Comparison of ENCODE assay signal across 10 mouse cellular contexts in the genomic region with DNA sequence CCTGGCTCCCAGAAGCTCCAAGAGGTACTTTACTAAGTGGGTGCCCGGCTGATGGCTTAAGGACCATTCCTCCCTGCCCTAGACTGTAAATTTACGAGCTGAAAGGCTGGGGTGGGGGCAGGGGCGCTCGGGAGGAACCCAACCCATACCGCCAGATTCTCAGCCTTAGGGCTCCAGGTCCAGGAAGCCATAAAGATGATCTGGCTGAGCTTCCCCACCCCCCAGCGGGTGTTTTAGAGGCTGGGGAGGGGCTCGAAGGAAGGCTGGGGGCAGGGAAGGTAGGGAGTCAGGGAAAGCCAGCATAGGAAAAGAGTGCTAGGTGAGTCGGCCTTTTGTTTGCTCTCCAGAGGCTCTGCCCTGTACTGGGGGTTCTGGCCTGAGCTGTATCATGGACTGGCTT. TPM values are rescaled to one million over a fixed set of nuclear protein-coding genes. Genes with fewer than 3 reads are reported as not detected.
DNase-seq lines count a peak whose midpoint lies in the region; ATAC-seq and TF ChIP-seq lines count a peak whose summit lies in the region.
"Had no signal": no experiment of that assay in that cellular context is flagged by ENCODE, and none has a peak within 500 bp of the region (broad histone marks: within the 10 kb centered on the region; RNA-seq: fewer than 3 reads in every experiment).

No protein-coding gene starts in this region.

- no peaks in the 10 kb centered on the region for H3K27me3 ChIP-seq in heart, embryonic 13.5 days (replicated peaks)
- no peaks in the 10 kb centered on the region for H3K27me3 ChIP-seq in lung, embryonic 14.5 days (ENCODE audit: insufficient read depth, low read length)
- no peaks in the 10 kb centered on the region for H3K27me3 ChIP-seq in limb, embryonic 13.5 days

- peak overlapping the region; percentile 83 for H3K9ac ChIP-seq in heart, embryonic 13.5 days
- peak overlapping the region; percentile 26 for H3K9ac ChIP-seq in lung, embryonic 14.5 days
- peak overlapping the region; percentile 48; the same call in 1 of the 2 replicates for H3K9ac ChIP-seq in limb, embryonic 13.5 days

- no peaks in the 10 kb centered on the region for H3K9me3 ChIP-seq in heart, embryonic 13.5 days
- no peaks in the 10 kb centered on the region for H3K9me3 ChIP-seq in lung, embryonic 14.5 days (ENCODE audit: low read depth, low read length)
- no peaks in the 10 kb centered on the region for H3K9me3 ChIP-seq in limb, embryonic 13.5 days

- 0 out of 2 replicates have a peak overlapping the region, but pooled peaks have one; percentile 3 for H3K4me3 ChIP-seq in heart, embryonic 13.5 days
- H3K4me3 ChIP-seq in lung, embryonic 14.5 days (ENCODE audit: low read depth, low read length): no peak overlapping the region
- H3K4me3 ChIP-seq in limb, embryonic 13.5 days: no peak overlapping the region
- H3K4me3 ChIP-seq in left cerebral cortex, adult 2 months: no peak overlapping the region

- no peaks in the 10 kb centered on the region for H3K36me3 ChIP-seq in heart, embryonic 13.5 days
- H3K36me3 ChIP-seq in lung, embryonic 14.5 days (ENCODE audit: insufficient read depth): no peaks in the 10 kb centered on the region
- H3K36me3 ChIP-seq in limb, embryonic 13.5 days: no peaks in the 10 kb centered on the region

- intact Hi-C loops in heart, postnatal 10 days (cut with DNase I): no loop called here
- intact Hi-C loops in left cerebral cortex, adult 2 months (cut with DNase I): no loop called here

- no peak for ATAC-seq in heart, embryonic 13.5 days (ENCODE audit: extremely low read depth, insufficient number of reproducible peaks, low FRiP score, low TSS enrichment)
- no peak for ATAC-seq in lung, embryonic 14.5 days (ENCODE audit: insufficient read depth)
- peak; percentile 33; the same call in 1 of the 2 replicates for ATAC-seq in limb, embryonic 13.5 days (ENCODE audit: low FRiP score, low read depth)

- H3K27ac ChIP-seq in heart, embryonic 13.5 days (replicated peaks): peak overlapping the region; percentile 100
- H3K27ac ChIP-seq in lung, embryonic 14.5 days (ENCODE audit: low read depth): peak overlapping the region; percentile 96
- peak overlapping the region; percentile 94 for H3K27ac ChIP-seq in limb, embryonic 13.5 days
- no peak overlapping the region for H3K27ac ChIP-seq in left cerebral cortex, adult 2 months

- WGBS in heart, embryonic 13.5 days: 9% methylated on average over 8 of the region's 8 CpGs
- WGBS in lung, embryonic 14.5 days: 13% methylated on average over 8 of the region's 8 CpGs
- WGBS in limb, embryonic 13.5 days: 7% methylated on average over 8 of the region's 8 CpGs

- peak overlapping the region; percentile 64 for H3K4me2 ChIP-seq in heart, embryonic 13.5 days
- peak overlapping the region; percentile 37; the same call in 1 of the 2 replicates for H3K4me2 ChIP-seq in lung, embryonic 14.5 days
- H3K4me2 ChIP-seq in limb, embryonic 13.5 days (replicated peaks): peak overlapping the region; percentile 46

- peaks cover 100% of the 10 kb centered on the region for H3K4me1 ChIP-seq in heart, embryonic 13.5 days
- peaks cover 62% of the 10 kb centered on the region for H3K4me1 ChIP-seq in lung, embryonic 14.5 days (ENCODE audit: insufficient read depth)
- peaks cover 94% of the 10 kb centered on the region for H3K4me1 ChIP-seq in limb, embryonic 13.5 days

- DNase-seq in heart, postnatal 10 days: no peak
- DNase-seq in lung, embryonic 14.5 days: no peak
- DNase-seq in lung, postnatal 14 days: no peak
- peak; percentile 81 for DNase-seq in ZHBTc4 (ENCODE audit: low read depth, low spot score)
- DNase-seq in left cerebral cortex, adult 2 months (ENCODE audit: extremely low spot score in 1 of 2, low spot score in 2 of 2): no peak
- no peak for DNase-seq in cerebellum, adult 11 months
- DNase-seq: right cerebral cortex, postnatal 4 days; thymus, adult 2 months had no signal

- TF ChIP-seq CTCF in lung, embryonic 14.5 days (IDR thresholded peaks at IDR 0.05; ENCODE audit: low read depth): no peak
- TF ChIP-seq CTCF in left cerebral cortex, adult 2 months (IDR thresholded peaks at IDR 0.05): no peak

RNA-seq across cellular contexts. Expression of gene Unc5b, which starts 17.8 kb away (rescaled TPM):
- 12.1 and 13.9 TPM in 2 replicates for polyA plus RNA-seq in heart, embryonic 13.5 days (2015; fragmentation: Nextera tagmentation; extraction: Ambion mirVana)
- total RNA-seq in heart, postnatal 10 days (2021): 10 to 100 TPM; 35.3 to 47.0 TPM
- polyA plus RNA-seq in lung, embryonic 14.5 days (2014; fragmentation: Nextera tagmentation; extraction: Ambion mirVana): 6.6 TPM in 2 replicates
- 8.1 and 8.3 TPM in 2 replicates for polyA plus RNA-seq in limb, embryonic 13.5 days (2015; fragmentation: Nextera tagmentation; extraction: Ambion mirVana)
- total RNA-seq in left cerebral cortex, adult 2 months (2021): 10 to 100 TPM in 1 of 2 experiments, 1 to 10 TPM in 1; 9.0 to 10.3 TPM

Comparison
In these comparisons a context has a peak if more than half of its experiments do, and no peak if none do; other contexts are left out.
1. H3K9ac ChIP-seq: peak in every context shown above with its lines; median percentile 83 in heart, embryonic 13.5 days; 48 in limb, embryonic 13.5 days; 26 in lung, embryonic 14.5 days.